Mouse (Mus musculus) layer of hippocampus, adult 8-10 months (tissue): ENCODE data around the gene Slc1a3. TPM values are rescaled to one million over a fixed set of nuclear protein-coding genes. Genes with fewer than 3 reads are reported as not detected.
A peak's percentile ranks its signal among the peaks of the same experiment; 100 is the strongest.
"Not testable (repeated sequence)": the region's sequence is repeated elsewhere in the genome, so short reads cannot be mapped to it uniquely, and the experiment has no call there.

Source experiments
- DNase-seq, 2 experiments: peaks; one replicate each; pipeline ENCODE4 v3.0.0; 2022; ENCODE audit warnings: low spot score in 2 of 2
- total RNA-seq, 4 experiments: library from RNA; stranded (reverse); gene quantifications; 2 replicates each; pipeline ENCODE4 v1.2.4; 2022

Slc1a3 gene
- total RNA-seq, 4 experiments from 2014 or later: 344 to 455 (median 398) TPM

DNA sequence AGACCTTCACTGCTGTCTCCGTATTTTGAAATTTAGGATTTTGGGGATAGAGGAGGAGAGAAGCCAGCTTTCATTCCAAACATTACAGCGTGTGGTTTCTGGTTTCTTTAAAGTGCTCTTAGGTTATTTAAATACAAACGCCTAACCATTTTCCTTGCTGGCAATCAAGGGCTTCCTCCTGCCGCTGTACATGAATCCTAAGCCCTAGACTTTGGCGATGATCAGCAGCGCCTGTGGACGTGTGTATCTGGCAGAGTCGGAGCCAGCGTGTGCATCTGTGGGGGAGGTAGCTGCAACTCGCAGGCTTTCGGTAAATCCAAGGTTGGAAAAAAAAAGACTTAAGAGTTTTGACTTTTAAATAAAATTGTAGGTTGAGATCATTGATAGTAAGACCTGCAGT, 986 bp downstream of the Slc1a3 start:
- DNase-seq: peak in 1 of 2 experiments; percentile 26

DNA sequence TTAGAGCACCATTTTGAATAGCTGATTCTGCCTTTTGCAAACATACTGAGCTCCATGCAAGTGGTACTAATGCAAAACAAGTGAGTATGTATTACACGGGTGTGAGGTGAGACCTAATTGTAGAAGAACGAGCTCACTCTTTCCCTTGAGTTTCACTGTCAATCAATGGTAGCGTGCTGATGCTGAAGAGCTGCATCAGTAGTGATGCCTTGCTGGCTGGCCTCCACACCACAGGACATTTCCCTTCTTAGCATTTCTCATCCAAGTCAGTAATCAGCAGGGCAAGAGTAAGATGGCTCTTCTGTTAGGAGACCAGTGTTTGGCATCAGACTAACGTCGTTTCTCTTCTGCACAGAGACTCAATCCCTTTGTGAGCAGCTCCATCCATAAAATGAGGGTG, 4.0 kb downstream of the Slc1a3 start:
- DNase-seq: no peak

DNA sequence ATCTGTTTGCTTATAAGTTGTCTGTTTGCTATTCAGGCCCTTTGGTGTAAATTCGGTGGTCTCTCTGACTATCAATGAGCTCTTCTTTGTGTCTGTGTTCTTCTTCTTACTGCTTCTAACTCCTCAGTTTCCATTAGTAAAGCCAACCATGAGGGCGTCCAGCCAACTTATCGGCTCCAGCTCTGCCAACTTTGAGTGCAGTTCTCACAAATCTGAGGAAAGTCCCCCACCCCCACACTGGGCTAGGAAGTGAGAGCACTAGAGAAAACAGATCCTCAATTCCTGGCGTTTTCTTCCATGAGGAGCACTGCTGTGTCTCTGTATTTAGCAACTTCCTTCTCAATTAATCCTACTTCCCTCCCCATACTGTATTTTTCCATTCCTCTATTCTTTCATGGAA, 4.4 kb downstream of the Slc1a3 start:
- peak; percentile 50 to 71 for DNase-seq

DNA sequence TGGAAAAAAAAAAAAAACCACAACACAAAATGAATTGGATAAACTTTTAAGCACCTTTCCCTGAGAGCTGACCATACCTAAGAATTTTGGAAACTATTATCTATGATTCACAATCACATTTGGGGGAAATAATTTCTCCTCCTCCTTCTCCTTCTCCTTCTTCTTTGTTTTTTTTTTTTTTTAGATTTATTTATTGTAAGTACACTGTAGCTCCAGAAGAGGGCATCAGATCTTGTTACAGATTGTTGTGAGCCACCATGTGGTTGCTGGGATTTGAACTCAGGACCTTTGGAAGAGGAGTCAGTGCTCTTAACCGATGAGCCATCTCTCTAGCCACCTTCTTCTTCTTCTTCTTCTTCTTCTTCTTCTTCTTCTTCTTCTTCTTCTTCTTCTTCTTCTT, 5.0 kb downstream of the Slc1a3 start:
- DNase-seq: not testable (repeated sequence)

DNA sequence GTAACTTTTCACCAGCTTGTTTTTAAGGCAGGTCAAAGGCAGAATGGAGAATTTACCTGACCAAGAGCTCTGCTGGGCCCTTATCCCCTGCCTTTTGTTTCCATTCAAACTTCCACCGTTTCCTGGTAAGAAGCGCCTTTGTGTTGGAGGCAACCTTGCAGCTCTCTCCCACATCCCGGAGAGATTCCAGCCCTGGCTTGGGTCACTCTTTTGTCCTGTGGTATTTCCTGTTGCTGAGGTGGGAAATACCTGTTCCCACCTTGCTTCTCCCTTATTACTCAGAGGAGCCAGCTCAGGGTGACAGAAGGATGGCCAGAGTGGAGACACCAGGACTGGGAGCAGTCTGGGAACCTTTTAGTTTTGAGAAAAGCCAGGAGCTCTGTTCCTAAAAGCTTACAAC, 12.6 kb downstream of the Slc1a3 start:
- no peak for DNase-seq

DNA sequence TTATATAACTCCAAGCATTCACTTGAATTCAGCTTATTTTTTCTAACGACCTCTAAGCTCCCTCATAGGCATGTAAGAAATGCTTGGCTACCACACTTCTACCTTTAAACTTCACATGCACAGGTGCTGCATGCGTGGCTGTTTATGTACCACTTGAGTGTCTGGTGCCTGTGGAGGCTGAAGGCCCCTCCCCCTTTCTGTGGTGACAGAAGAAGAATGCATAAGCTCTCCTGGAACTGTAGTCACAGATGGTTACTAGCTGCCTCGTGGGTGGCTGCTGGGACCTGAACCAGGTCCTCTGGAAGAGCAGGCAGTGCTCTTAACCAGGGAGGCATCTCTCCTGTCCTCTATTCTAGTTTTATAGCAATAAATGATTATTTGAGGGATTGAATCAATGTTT, 13.1 kb downstream of the Slc1a3 start:
- DNase-seq: peak; percentile 32 to 48

DNA sequence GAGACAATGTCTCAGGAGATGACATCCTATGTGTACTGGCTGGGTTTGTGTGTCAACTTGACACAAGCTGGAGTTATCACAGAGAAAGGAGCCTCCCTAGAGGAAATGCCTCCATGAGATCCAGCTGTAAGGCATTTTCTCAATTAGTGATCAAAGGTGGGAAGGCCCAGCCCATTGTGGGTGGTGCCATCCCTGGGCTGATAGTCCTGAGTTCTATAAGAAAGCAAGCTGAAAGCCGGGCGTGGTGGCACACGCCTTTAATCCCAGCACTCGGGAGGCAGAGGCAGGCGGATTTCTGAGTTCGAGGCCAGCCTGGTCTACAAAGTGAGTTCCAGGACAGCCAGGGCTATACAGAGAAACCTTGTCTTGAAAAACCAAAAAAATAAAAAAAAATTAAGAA, 20.4 kb downstream of the Slc1a3 start:
- DNase-seq: not testable (repeated sequence)

DNA sequence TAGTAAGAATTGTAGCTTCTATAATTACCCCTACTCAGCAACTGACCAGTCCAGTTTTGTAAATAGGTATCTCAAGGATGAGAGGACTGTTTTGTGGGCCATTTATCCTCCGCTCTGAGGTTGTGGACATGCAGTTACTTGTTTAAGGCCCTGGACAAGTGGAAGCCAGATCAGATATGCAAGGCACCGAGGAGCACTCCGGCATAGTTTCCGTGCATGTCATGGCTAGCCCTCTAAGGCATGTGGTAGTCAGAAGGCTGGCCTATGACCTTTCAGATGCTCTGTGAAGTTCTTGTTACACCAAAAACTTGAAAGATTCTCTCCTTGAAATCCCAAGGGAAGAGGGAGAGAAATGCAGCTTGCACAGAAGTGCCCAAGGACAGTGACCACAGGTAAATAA, 23.7 kb downstream of the Slc1a3 start:
- DNase-seq: no peak

DNA sequence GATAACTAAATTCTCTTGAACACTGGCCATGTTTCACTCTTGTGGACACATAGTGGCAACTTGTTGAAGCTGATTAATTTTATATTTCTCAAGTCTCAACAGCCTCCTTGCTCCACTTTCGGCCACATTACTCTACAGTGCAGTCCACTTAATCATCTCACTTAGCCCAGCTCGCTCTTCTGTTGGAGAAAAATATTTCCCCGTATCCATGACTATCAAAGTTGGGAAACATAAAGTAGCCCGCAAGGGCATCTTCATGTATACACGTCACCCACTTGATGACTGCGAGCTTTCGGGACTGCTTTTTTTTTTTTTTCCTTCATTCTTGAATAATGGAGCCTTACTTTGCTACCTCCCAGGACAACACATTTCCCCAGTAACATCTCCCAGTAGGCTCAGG, 25.1 kb downstream of the Slc1a3 start:
- DNase-seq: no peak

DNA sequence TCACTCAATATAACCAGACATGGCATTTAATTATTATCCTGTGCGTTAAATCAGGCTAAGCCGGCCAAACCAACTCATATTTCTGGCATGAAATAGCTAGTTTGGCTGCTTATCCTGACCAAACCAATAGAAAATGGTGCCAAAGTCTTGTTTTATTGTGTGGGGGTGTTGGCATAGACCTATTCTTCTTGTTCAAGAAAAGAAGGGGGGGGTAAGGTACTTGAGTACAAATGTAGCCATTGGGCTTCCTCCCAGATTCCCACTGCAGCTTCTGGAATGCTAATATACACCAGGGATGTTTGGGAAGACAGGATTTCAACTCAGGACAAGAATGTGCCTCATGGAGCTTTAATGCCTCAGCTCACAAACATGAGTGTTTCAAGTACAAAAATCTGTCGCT, 26.3 kb downstream of the Slc1a3 start:
- no peak for DNase-seq

DNA sequence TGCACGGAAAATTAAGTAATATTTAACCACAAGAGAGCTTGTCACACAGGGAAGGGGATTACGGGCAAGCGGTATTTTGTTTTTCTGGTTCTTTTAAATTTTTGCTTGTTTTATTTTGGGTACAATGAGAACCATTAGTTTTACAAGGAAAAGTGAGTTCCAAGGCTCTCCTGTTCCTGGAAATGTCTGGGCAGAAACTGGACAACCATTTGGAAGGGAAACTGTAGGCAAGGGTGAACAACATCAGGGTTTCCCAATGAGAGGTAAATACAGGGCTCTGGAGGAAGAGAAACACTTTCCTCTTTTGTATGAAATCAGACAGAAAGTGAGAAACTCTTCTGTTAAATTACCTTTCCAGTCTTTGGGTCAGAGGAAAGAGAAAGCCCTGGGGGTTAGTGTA, 27.7 kb downstream of the Slc1a3 start:
- DNase-seq: no peak

DNA sequence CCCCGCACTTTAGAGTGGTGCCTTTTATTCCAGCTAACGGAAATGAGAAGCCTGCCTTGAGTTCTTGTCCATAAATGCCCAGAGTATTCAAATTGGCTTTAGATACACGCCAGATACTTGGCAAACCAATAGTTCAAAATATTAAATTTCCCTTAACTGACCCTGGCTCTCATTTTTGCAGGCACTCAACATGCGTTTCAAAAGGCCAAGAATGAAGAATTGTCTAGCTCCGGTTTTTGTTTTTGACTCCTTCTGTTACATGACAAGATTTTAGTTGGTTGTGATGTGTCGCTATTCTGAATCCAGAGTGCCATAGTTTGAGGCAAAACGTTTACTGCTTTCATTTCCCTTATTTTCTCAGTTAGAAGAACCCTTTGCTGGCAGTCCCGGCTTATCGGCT, 28.1 kb downstream of the Slc1a3 start:
- DNase-seq: no peak

DNA sequence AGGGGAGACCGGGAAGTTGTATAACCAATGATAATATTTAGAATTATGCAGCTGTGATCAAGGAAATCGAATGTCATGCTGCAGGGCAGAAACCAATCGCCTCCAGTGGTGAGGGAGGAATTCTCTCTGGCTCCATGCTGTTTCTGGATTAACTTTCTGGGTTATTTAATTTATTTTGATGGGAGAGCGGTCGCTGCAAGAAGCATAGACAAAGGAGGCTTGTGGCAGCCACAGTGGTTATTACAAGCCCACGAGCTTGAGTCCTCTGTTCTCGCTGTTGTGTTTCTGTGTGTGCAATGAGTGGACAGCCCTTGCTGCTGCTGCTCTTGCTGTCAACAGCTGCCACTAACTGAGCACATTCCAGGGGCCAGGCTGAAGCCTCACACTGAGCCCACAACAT, 28.6 kb downstream of the Slc1a3 start:
- no peak for DNase-seq

DNA sequence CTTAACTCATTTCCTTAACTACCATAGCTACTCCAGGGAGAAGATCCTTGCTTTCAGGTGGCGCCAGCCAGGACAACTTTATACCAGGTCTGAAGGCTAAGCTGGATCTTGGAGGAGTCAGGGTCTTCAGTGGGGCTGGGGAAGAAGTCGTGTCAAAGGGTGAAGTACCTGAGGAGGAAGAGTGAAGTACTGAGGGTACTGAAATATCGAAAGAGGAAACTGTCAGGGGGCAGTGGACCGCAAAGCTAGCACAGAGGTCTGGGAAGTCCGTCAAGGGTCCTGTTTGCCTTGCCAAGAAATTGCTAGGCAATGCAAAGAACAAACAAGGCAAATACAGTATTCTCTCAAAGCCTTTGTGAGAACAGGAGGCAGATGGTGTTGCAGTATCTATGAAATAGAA, 29.6 kb downstream of the Slc1a3 start:
- DNase-seq: no peak

DNA sequence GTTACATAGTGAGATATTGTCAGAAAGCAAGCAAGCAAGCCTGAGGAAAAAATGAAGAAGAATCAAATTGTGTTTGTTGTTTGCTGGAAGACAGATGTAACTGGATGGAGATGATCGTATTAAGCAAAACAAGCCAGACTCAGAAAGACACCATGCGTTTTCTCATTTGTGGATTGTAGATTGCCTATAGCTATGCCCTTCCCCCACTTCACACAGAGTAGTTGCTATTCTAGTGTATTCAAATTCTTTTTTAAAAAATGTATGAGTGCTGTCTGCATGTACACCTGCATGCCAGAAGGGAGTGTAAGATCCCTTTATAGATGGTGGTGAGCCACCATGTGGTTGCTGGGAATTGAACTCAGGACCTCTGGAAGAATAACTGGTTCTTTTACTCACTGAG, 33.6 kb downstream of the Slc1a3 start:
- DNase-seq: no peak

DNA sequence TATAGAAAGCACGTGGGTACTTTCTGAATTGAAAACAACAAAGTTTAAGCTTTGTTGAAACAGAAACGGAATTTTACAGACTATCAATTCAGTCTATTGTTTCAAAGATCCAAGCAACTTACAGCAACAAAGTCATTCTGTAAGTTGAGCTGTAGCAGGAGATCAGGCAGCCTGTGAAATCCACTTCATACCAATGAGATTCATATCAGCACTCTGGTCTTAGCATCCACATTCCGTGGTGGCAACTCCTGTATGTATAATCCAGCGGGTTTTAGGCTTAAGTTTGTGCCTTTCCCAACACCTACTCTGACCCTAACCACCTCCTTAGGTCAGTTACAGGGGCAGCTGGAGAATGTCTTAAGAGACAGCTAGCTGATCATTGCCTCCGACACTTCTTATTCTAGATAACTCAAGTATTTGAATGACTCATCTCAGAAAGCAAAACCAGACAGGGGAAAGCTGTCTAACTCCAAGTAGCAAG, 34.3 kb downstream of the Slc1a3 start:
- DNase-seq: no peak

DNA sequence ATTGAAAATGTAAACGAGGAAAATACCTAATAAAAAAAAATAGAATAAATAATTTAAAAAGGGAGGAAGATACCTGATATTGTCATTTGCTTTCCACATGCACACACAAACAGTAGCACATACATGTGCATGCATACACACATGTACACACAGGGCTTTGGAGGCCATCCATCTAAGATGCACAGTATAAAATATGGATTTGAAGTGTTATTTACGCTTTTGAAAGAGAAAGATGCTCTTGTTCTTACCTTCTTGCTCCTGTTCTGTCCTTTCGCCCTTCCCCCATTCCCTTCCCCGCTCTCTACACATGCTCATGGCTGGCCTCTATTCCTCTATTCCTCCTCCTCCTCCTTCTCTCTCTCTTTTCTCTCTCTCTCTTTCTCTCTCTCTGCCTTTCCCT, 34.9 kb downstream of the Slc1a3 start:
- DNase-seq: no peak

DNA sequence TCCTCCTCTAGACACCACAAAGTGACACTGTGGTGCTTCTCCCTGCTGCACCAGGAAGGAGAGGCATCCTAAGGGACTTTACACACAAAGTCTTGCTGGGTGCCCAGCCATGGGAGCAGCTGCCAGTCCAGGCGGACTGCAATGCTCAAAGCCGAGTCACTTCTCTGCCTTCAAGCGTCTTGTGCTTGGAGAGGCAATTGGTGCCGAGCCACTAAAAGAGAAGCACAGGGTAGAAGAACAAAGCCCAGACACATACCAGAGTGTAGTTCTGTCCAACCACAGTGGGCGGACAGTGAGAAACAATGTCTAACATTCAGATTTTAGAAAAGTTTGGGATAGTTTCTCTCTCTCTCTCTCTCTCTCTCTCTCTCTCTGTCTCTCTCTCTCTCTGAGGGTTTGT, 38.0 kb downstream of the Slc1a3 start:
- DNase-seq: no peak

DNA sequence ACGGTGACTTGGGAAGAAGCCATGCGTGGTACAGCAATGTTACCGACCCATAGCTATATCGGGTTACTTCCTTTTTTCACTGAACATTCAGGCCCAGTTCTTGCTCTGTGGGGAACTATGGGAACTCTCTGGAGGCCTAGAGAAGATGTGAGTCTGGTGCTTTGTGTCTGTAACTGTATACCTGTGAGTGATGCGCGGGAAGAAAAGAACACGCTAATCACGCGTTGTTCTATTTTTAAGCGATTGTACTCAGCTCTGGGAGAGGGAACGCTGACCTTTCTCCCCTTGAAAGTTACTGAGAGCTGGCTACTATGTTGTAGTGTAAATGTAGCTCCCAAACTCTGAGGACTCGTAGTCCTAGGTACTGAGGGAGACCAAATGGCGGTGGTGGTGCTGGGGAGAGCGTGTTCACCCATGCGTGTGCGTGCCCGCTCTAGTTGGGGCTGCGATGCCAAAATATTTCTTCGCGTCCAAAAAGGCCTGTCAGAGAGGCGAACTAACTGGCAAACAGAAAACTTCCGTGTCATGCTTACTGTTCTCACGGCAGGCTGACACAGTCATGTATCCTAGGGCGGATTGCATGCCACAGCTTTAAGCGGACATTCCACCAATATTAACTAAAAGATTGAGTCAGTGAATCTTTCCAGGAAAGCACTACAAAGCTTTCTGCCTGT, 42.6 kb downstream of the Slc1a3 start:
- DNase-seq: no peak

DNA sequence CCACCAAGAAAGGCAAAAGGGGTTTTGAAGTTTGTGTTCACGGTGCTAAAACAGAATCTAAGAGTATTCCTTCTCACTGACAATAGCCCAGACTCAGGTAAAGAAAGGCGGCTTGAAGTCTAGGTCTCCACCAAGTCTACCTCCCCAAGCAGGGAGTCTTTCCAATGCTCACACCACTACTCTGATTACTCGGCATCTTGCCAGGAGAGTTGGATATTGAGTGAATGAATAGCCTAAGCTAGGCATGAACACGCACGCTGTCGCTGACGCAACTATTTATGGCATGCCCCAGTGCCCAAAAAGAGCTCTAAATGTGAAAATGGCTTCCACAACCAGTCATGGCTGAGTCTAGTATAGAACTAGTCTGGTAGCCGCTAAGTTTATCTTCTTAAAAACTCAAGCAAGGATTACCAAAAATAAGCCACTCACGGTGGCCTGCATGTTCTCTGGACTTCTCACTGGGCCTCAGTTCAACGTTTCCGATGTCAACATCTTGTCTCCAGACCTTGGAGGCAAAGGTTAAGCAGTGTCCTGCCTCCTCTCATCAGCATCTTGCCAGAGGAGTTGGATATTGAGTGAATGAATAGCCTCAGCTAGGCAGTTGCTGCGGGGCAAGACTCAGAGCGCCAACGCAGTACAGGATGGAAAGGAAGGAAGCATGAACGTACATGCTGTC, 44.8 kb downstream of the Slc1a3 start:
- DNase-seq: no peak

DNA sequence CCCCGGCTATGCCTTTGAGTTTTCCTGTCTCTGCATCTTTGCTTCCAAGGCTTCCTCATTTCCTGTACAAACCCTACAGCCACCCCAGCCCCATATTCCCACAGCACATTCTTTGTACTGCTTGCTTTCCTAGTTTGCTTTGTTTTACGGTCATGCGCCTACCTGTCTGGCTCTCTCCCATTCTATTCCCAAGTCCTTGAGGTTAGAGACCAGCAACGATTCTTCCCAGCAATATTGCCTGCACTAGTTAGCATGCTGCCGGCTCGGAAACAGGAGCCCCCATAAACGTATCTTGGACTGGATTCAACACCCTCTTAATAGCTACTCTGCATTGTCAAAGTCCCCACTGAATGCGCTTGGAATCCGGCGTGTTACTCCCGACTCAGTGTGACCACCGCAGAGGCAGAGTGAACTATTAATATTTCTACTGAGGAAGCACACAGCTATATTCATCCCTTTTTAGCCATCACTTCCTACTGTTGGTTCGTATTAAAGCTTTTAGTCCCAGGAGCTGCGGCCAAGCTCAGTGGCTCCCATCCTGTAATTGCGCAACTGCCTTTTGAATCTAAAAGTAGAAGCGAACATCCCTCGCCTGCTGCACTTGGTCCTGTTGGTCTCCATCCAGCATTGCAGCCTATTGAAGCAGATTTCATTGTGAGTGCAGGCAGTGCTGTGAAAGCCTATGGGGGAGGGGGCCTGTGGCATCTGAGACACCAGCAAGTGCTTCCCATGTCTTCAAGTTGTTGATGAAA, 47.0 kb downstream of the Slc1a3 start:
- DNase-seq: peak; percentile 76 to 86

DNA sequence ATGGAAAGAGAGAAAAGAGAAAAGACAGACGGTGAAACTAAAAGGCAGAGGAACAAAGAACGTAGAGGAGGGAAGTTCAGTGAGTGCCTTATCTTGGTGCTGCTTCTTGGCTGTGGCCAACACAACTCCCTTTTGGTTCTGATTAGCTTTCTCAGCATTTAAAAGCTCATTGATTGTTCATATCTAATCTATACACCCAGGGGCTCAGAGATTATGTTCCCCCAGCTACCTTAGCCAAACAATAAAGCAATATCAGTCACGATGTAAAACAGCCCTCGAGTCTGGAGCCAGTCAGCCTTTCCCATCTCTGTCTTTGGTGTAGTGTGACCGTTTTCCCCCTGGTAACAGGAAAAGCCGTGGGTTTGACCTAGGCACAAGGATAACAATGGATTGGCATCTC, 48.7 kb downstream of the Slc1a3 start:
- no peak for DNase-seq

DNA sequence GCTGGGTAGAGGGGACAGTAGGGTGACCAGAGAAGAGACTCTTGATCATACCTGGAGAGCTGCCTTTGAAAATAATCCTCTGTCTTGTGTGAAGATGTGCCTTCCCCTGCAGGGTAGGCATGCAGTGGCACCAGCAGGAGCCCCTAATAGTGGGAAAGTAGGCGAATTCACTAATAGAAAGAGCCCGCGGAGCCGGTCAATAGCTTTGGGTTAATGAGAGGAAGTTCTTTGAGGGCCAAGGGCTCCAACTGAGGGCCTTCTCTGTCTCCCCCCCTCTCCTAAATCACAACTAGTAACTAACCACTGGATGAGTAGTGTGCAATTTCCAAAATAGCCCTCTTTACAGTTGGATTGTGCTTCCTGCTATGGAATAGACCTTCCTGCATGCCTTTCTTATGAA, 50.6 kb downstream of the Slc1a3 start:
- DNase-seq: peak; percentile 24 to 40
